Mouse (Mus musculus) midbrain, embryonic 16.5 days (tissue): Measurements from ENCODE around the gene Myef2. TPM values are rescaled to one million over a fixed set of nuclear protein-coding genes. Genes with fewer than 3 reads are reported as not detected.

Experiments
- polyA plus RNA-seq: library from polyadenylated mRNA; unstranded; fragments of >200 nt; fragmentation: Nextera tagmentation; extraction: Ambion mirVana; gene quantifications from 2 replicates; pipeline ENCODE4 v1.2.1, GENCODE M21; 2015

Myef2 gene
- polyA plus RNA-seq, 1 experiment from 2014 or later, result 201 TPM

Other genes starting within 250 kb of the Myef2 start
- gene Slc24a5, start 55.5 kb downstream of the Myef2 start, polyA plus RNA-seq, result 4.2 and 4.5 TPM in 2 replicates
- 21.1 and 28.8 TPM in 2 replicates for gene Ctxn2, start 13.0 kb upstream of the Myef2 start, polyA plus RNA-seq
- 0.04 and 0.09 TPM in 2 replicates for gene Slc12a1, start 28.8 kb upstream of the Myef2 start, polyA plus RNA-seq
- 73.7 and 75.5 TPM in 2 replicates for gene Dut, start 123.5 kb upstream of the Myef2 start, polyA plus RNA-seq